Mouse (Mus musculus) limb, embryonic 14.5 days (tissue): ENCODE data around the gene Fam129c. TPM values are rescaled to one million over a fixed set of nuclear protein-coding genes. Genes with fewer than 3 reads are reported as not detected.
A peak's percentile ranks its signal among the peaks of the same experiment; 100 is the strongest.

Experiments used
- ATAC-seq: fragments of 200-750 bp; cut with Nextera tagmentation; 2 replicates; pipeline ENCODE4 v1.8.0; 2017; ENCODE audit warnings: low read depth, moderate number of reproducible peaks, moderate TSS enrichment; ENCODE audit not compliant: low FRiP score
- DNase-seq: peaks from one replicate; pipeline ENCODE4 v3.0.0-alpha.2; 2015; ENCODE audit warnings: low spot score
- H3K27ac ChIP-seq: fragments of 300-500 bp; sonication (generic); replicated peaks from 2 replicates; pipeline ENCODE4 v1.5.1; 2014; ENCODE audit warnings: low read depth, mild to moderate bottlenecking, low read length, moderate library complexity, mixed read lengths
- H3K27me3 ChIP-seq: fragments of 300-500 bp; sonication (generic); 2 replicates; pipeline ENCODE4 v1.6.1; 2014; ENCODE audit warnings: low read length, mixed read lengths; ENCODE audit not compliant: control insufficient read depth, insufficient read depth
- H3K36me3 ChIP-seq: fragments of 300-500 bp; sonication (generic); 2 replicates; pipeline ENCODE4 v1.6.1; 2014; ENCODE audit warnings: mild to moderate bottlenecking, low read length, moderate library complexity, mixed read lengths; ENCODE audit not compliant: control insufficient read depth, insufficient read depth
- H3K4me1 ChIP-seq: fragments of 300-500 bp; sonication (generic); 2 replicates; pipeline ENCODE4 v1.6.1; 2014; ENCODE audit warnings: antibody characterized with exemption, low read length, mixed read lengths; ENCODE audit not compliant: control insufficient read depth, insufficient read depth
- H3K4me2 ChIP-seq: fragments of 300-500 bp; sonication (generic); replicated peaks from 2 replicates; pipeline ENCODE4 v1.6.1; 2014; ENCODE audit warnings: low read depth, mild to moderate bottlenecking, low read length, moderate library complexity; ENCODE audit not compliant: severe bottlenecking
- H3K4me3 ChIP-seq: fragments of 300-500 bp; sonication (generic); replicated peaks from 2 replicates; pipeline ENCODE4 v1.5.1; 2014; ENCODE audit warnings: low read length
- H3K9ac ChIP-seq: fragments of 300-500 bp; sonication (generic); 2 replicates; pipeline ENCODE4 v1.6.1; 2014; ENCODE audit warnings: mild to moderate bottlenecking, low read depth, low read length, moderate library complexity; ENCODE audit not compliant: severe bottlenecking
- H3K9me3 ChIP-seq: fragments of 300-500 bp; sonication (generic); 2 replicates; pipeline ENCODE4 v1.6.1; 2016; ENCODE audit warnings: low read length; ENCODE audit not compliant: control insufficient read depth
- POLR2A ChIP-seq: fragments of 200-500 bp; IDR thresholded peaks from 2 replicates; pipeline ENCODE4 v1.8.0; 2012; ENCODE audit warnings: inconsistent platforms, mild to moderate bottlenecking, moderate library complexity, borderline replicate concordance; ENCODE audit not compliant: insufficient read depth, insufficient read length; ENCODE audit errors: extremely low read depth
- WGBS: fragments of 180-500 bp; shearing (Covaris S2); extraction: QIAGEN DNeasy Blood & Tissue Kit; methylation state at CpG from one replicate; pipeline ENCODE4 v1.1.7; 2014; 5-methylcytosine and 5-hydroxymethylcytosine counted together
- polyA plus RNA-seq, 2 experiments: library from polyadenylated mRNA; depleted of rRNA in 1 of 2; stranded (reverse) in 1 of 2; unstranded in 1 of 2; fragments of >200 nt; fragmentation: Nextera tagmentation in 1 of 2; extraction: Ambion mirVana in 1 of 2; gene quantifications; 2 replicates each; pipeline versions ENCODE4 v1.2.1 to v1.2.3; 2012 to 2014

The Fam129c gene
- polyA plus RNA-seq, 2 experiments, result 2.9 to 7.5 TPM

DNA sequence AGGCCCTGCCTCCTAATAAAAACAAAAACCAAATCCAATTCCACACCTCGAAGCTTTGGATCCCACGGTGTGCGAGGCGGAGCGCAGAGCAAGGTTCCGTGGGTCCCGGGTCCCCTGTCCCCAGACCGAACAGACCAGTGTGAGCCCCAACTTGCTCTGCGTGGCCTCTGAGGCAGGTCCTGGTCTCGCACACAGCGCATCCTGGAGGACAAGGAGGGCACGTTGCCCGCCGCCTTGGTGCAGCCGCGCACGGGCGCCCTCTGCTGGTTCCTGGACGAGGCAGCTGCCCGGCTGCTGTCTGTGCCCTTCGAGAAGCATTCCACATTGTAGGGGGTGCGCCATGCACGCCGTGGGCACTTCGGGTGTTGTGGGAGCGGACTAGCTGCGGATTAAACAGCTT lies 1.6 kb upstream of the Fam129c start:
- 12% methylated on average over 24 of the region's 27 CpGs for WGBS

DNA sequence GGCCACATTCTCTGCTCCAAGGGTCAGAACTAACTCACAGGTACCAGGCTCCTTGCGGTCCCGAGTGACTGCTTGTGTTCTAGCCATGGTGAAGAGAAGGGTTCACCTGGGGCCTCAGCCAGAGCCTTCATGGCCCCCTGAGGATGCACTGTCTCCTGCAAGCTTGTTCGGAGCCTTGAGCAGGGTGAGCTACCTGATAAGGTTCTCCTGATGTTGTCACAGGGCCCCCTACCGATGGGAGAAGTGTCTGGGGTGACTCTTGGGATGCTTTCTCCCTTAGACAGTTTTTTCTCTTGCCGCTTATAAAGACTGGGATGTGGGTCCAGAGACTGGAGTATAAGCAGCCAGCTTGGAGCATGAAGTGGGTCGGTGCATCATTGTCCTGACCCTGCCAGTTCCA lies 1.1 kb upstream of the Fam129c start:
- Histone ChIP-seq H3K4me2 (no peak overlapping the region), H3K9me3 (no peaks in the 10 kb centered on the region), H3K27ac (no peak overlapping the region), H3K4me1 (peaks cover 6% of the 10 kb centered on the region), H3K9ac (no peak overlapping the region), H3K4me3 (no peak overlapping the region), H3K36me3 (no peaks in the 10 kb centered on the region), H3K27me3 (peaks cover 2% of the 10 kb centered on the region)
- ATAC-seq (no peak), DNase-seq (no peak)
- 57% methylated on average over 6 of the region's 6 CpGs for WGBS
- TF ChIP-seq POLR2A, result no peak

More for the DNA sequence above, 1.6 kb upstream of the Fam129c start:
- no peaks in the 10 kb centered on the region for H3K27me3 ChIP-seq
- H3K9ac ChIP-seq, result no peak overlapping the region
- H3K36me3 ChIP-seq, result no peaks in the 10 kb centered on the region
- DNase-seq (peak; percentile 79), ATAC-seq (peak; percentile 2; the same call in 1 of the 2 replicates)
- peaks cover 8% of the 10 kb centered on the region for H3K4me1 ChIP-seq
- H3K27ac ChIP-seq, result no peak overlapping the region
- TF ChIP-seq POLR2A, result 0 out of 2 replicates have a peak, but pooled peaks have one; percentile 19
- 0 out of 2 replicates have a peak overlapping the region, but pooled peaks have one; percentile 29 for H3K4me2 ChIP-seq
- no peaks in the 10 kb centered on the region for H3K9me3 ChIP-seq
- no peak overlapping the region for H3K4me3 ChIP-seq

DNA sequence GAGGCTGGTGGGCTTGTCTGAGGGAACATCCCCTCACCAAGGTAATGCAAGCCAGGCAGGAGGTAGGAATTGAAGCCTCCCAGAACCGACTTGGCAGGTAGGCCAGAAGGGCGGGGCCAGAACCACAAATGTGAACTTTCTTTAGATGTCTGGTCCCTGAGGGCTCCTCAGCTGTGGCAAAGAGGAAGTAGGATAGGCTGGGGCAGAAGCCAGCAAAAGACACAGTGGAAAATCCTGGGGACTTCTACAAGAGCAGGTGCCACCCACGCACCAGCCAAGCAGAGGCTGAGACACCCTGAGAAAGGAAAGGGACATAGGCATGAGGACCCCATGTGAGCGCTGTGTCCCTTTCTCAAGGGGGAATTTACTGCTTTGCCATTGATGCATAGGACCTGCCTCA lies 650 bp upstream of the Fam129c start:
- no peak overlapping the region for H3K9ac ChIP-seq
- H3K27me3 ChIP-seq, result peaks cover 6% of the 10 kb centered on the region
- H3K4me2 ChIP-seq, result no peak overlapping the region
- no peak for TF ChIP-seq POLR2A
- no peaks in the 10 kb centered on the region for H3K36me3 ChIP-seq
- peaks cover 6% of the 10 kb centered on the region for H3K4me1 ChIP-seq
- H3K27ac ChIP-seq, result no peak overlapping the region
- no peaks in the 10 kb centered on the region for H3K9me3 ChIP-seq
- no peak overlapping the region for H3K4me3 ChIP-seq
- no peak for DNase-seq
- ATAC-seq, result no peak
- 66% methylated on average over 4 of the region's 4 CpGs for WGBS

DNA sequence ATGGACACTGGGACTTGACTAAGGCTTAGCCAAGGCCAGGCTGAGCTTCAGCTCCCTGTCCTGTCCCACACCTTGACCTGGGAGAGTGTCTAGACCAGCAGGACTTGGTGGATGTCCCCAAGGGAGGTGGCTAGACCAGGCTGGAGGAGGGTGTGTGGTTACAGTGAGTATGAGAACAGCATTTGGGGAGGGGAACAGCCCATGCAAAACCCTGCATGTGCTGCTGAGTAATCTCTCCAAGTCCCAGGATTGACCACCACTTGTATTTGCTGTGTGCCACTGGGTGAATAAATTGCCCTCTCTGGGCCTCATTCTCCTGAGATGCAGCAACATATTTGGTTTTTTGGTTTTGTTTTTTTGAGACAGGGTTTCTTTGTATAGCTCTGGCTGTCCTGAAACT lies 927 bp downstream of the Fam129c start:
- H3K9ac ChIP-seq, result no peak overlapping the region
- peaks cover 17% of the 10 kb centered on the region for H3K27me3 ChIP-seq

DNA sequence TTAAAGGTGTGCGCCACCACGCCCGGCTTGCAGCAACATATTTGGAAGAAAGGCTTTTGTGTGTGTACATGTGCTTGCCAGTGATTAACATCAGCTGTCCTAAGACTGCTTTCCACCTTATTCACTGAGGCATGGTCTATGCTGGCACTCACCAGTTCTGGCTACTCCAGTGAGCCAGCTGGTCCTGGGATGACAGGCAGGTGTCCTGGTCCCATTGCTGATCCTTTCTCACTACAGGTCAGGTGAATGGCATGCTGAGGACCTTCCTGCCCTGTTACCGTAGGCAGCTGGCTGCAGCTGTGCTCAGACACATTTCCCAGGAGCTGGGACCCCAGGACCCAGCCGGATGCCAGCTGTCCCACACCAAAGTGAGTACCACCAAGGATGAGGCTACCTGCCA lies 1.4 kb downstream of the Fam129c start:
- Histone ChIP-seq H3K36me3 (no peaks in the 10 kb centered on the region), H3K4me1 (peaks cover 9% of the 10 kb centered on the region; the same call in 1 of the 2 replicates), H3K27me3 (peaks cover 17% of the 10 kb centered on the region), H3K27ac (no peak overlapping the region), H3K9me3 (no peaks in the 10 kb centered on the region), H3K4me2 (no peak overlapping the region), H3K4me3 (no peak overlapping the region), H3K9ac (no peak overlapping the region)
- TF ChIP-seq POLR2A, result no peak
- ATAC-seq (no peak), DNase-seq (no peak)
- WGBS, result 91% methylated on average over 5 of the region's 5 CpGs

More for the DNA sequence above, 927 bp downstream of the Fam129c start:
- Histone ChIP-seq H3K9me3 (no peaks in the 10 kb centered on the region), H3K4me2 (no peak overlapping the region), H3K27ac (no peak overlapping the region), H3K4me3 (no peak overlapping the region), H3K36me3 (no peaks in the 10 kb centered on the region), H3K4me1 (peaks cover 8% of the 10 kb centered on the region)
- DNase-seq (no peak), ATAC-seq (no peak)
- no peak for TF ChIP-seq POLR2A
